Mouse (Mus musculus) erythroblast, embryonic 14.5 days (primary cell): ENCODE measurements around the gene Mepe.

Experiments used
- GATA1 ChIP-seq: IDR thresholded peaks from 2 replicates; pipeline ENCODE4 v1.6.1; 2012; ENCODE audit warnings: low read length, inconsistent platforms, mixed read lengths
- TAL1 ChIP-seq: IDR thresholded peaks from 3 replicates; pipeline ENCODE4 v1.6.1; 2012; ENCODE audit warnings: low read length, inconsistent platforms, mixed read lengths

DNA sequence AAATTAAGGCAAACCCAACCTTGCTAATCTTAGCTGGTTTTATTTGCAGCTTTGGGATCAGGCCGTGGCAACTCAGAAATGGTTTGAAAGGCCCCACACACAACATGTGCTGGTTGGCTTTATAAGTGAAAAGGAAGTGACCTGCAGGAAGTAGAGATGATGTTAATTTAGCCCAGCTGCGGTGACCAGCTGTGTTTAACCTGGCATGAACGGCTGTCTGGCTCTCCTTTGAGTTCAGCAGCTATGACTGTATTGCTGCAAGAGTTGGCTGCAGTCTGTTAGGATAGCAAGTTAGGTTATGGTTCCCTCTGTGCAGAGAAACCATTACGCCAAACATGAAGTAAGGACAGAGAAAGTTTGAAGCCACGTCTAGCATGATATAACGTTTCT lies 20.1 kb downstream of the Mepe start:
- TF ChIP-seq TAL1 = no peak
- TF ChIP-seq GATA1 = no peak
